Mouse (Mus musculus) forebrain, postnatal 0 days (tissue): ENCODE results near the gene Sema4b. TPM values are rescaled to one million over a fixed set of nuclear protein-coding genes. Genes with fewer than 3 reads are reported as not detected.

Experiments used
- ATAC-seq: fragments of 200-750 bp; cut with Nextera tagmentation; 2 replicates; pipeline ENCODE4 v1.8.0; 2017; ENCODE audit warnings: mild to moderate bottlenecking, moderate library complexity
- DNase-seq: peaks from one replicate; pipeline ENCODE4 v3.0.0-alpha.2; 2015
- H3K27ac ChIP-seq: fragments of 300-500 bp; sonication (generic); 2 replicates; pipeline ENCODE4 v1.5.1; 2014; ENCODE audit warnings: low read depth, mild to moderate bottlenecking, antibody characterized with exemption, low read length, moderate library complexity, mixed read lengths
- H3K27me3 ChIP-seq: fragments of 300-500 bp; sonication (generic); 2 replicates; pipeline ENCODE4 v1.6.1; 2014; ENCODE audit warnings: mild to moderate bottlenecking, low read length, mixed read lengths; ENCODE audit not compliant: insufficient read depth
- H3K36me3 ChIP-seq: fragments of 300-500 bp; sonication (generic); 2 replicates; pipeline ENCODE4 v1.6.1; 2014; ENCODE audit warnings: mild to moderate bottlenecking, moderate library complexity; ENCODE audit not compliant: insufficient read depth
- H3K4me1 ChIP-seq: fragments of 300-500 bp; sonication (generic); 2 replicates; pipeline ENCODE4 v1.6.1; 2014; ENCODE audit warnings: antibody characterized with exemption; ENCODE audit not compliant: insufficient read depth
- H3K4me2 ChIP-seq: fragments of 300-500 bp; sonication (generic); 2 replicates; pipeline ENCODE4 v1.6.1; 2014; ENCODE audit warnings: low read depth, mild to moderate bottlenecking, moderate library complexity
- H3K4me3 ChIP-seq: fragments of 300-500 bp; sonication (generic); 2 replicates; pipeline ENCODE4 v1.5.1; 2014; ENCODE audit warnings: low read depth, low read length, mixed read lengths
- H3K9ac ChIP-seq: fragments of 300-500 bp; sonication (generic); 2 replicates; pipeline ENCODE4 v1.6.1; 2014; ENCODE audit warnings: mild to moderate bottlenecking
- H3K9me3 ChIP-seq: fragments of 300-500 bp; sonication (generic); 2 replicates; pipeline ENCODE4 v1.6.1; 2016; ENCODE audit warnings: low read length
- CTCF ChIP-seq: sonication (generic); IDR thresholded peaks from 2 replicates; pipeline ENCODE4 v1.5.1; 2016; ENCODE audit warnings: antibody characterized with exemption, control low read depth, low read depth
- WGBS: fragments of 180-500 bp; shearing (Covaris S2); extraction: QIAGEN DNeasy Blood & Tissue Kit; methylation state at CpG from one replicate; pipeline ENCODE4 v1.1.7; 2014; 5-methylcytosine and 5-hydroxymethylcytosine counted together
- polyA plus RNA-seq: library from polyadenylated mRNA; unstranded; fragments of >200 nt; fragmentation: Nextera tagmentation; extraction: Ambion mirVana; gene quantifications from 2 replicates; pipeline ENCODE4 v1.2.1, GENCODE M21; 2015
- total RNA-seq: library from RNA; depleted of rRNA; stranded (reverse); fragments of >200 nt; gene quantifications from 2 replicates; pipeline ENCODE4 v1.2.3, GENCODE M21; 2014; rRNA removed

Sema4b gene
- total RNA-seq (24.5 and 35.6 TPM in 2 replicates), polyA plus RNA-seq (17.0 and 22.4 TPM in 2 replicates)

DNA sequence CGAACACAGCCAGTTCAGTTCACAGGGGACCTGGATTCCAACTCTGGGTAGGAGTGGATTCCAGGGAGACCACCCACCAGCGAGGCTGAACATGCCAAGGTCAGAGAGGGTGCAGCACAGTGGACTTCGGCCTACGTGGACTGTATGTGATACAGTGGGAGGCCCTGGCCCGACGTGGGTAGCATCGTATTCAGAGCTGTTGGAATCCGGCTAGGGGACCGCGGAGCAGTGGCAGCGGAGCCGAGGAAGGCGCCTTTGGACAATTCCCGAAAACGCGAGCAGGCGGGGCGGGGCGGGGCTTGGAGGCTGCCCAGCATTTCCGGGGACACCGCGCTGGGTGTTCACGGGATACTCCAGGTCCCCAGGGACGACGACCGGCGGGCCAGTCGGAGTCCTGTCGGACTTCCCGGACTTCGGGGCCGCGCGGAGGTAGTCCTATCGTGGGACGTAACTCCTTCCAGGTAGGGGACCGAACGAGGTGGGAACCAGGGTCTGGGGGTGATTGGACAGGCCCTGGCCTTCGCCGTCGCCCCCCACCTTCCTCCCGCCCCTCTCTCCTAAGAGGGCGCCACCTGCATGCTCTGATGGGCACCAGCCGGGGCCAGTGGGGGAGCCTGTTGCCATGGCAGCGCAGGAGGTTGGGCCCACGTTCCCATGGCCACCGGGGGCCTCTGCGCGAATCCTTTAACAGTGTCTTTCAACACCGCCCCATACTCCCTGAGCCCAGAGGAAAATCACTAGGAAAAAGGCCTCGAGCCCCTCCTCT, at the start of gene Sema4b:
Sema4b (plus strand) TSS at position 311 of the 766 bp plus-strand sequence.
- peak; percentile 54 for TF ChIP-seq CTCF
- under 1% methylated on average over 45 of the region's 51 CpGs for WGBS
- peak within 1 kb of the TSS; percentile 85 for H3K9ac ChIP-seq
- H3K9me3 ChIP-seq, result no peaks in the 10 kb centered on the region
- peaks cover 23% of the 10 kb centered on the region for H3K4me1 ChIP-seq
- peak; percentile 98 for ATAC-seq
- no peaks in the 10 kb centered on the region for H3K36me3 ChIP-seq
- H3K27ac ChIP-seq, result peak within 1 kb of the TSS; percentile 77
- peak within 1 kb of the TSS; percentile 70 for H3K4me2 ChIP-seq
- peak within 1 kb of the TSS; percentile 50 for H3K4me3 ChIP-seq
- no peaks in the 10 kb centered on the region for H3K27me3 ChIP-seq
- peak; percentile 96 for DNase-seq

DNA sequence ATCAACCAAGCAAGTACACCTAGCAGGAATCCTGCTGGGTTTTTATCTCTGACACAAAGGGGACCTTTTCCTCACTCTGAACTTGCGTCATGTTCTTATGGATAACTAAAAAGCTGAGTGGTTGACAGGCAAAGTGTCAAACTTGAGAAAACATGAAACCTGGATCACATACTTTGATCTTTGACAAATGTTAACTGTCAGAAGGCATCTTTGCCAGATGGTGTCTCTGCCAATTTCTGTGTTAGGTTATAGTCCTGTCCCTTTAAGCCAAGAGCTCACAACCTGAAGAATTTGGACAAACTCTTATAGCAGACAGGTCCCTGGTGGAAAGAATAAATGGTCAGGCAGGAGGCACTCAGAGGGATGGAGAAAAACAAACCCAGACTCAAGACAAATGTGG, 48.3 kb upstream of the Sema4b start:
- H3K4me1 ChIP-seq, result 0 out of 2 replicates have a peak, but pooled peaks cover 3% of the 10 kb centered on the region
- TF ChIP-seq CTCF, result no peak
- ATAC-seq, result no peak
- no peaks in the 10 kb centered on the region for H3K36me3 ChIP-seq
- 0 out of 2 replicates have a peak, but pooled peaks cover 8% of the 10 kb centered on the region for H3K9me3 ChIP-seq
- H3K9ac ChIP-seq, result no peak overlapping the region
- no peak overlapping the region for H3K27ac ChIP-seq
- DNase-seq, result no peak
- H3K27me3 ChIP-seq, result no peaks in the 10 kb centered on the region
- H3K4me3 ChIP-seq, result no peak overlapping the region
- H3K4me2 ChIP-seq, result no peak overlapping the region
- WGBS, result 50% methylated on average over 1 of the region's 1 CpGs

DNA sequence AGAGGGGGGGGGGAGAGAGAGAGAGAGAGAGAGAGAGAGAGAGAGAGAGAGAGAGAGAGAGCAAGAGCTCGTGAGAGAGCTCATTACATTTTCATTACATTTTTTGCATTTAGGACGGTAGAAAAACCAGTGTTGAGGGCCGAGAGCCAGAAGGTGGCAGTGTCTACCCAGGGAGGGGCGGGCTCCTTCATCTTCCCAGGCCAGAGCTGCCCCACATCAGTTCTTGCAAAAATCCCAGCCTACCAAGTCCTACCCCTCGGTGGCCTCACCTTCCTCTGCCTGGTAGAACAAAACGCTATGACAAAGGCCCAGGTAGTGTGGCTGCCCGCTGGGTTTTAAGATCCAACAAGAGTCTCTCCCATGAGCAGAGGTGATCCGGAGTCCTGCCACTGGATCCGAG, 45.8 kb upstream of the Sema4b start:
- Histone ChIP-seq H3K9ac (no peak overlapping the region), H3K27me3 (no peaks in the 10 kb centered on the region), H3K27ac (no peak overlapping the region), H3K36me3 (no peaks in the 10 kb centered on the region), H3K4me2 (no peak overlapping the region), H3K4me3 (no peak overlapping the region), H3K9me3 (0 out of 2 replicates have a peak, but pooled peaks cover 8% of the 10 kb centered on the region), H3K4me1 (0 out of 2 replicates have a peak, but pooled peaks cover 3% of the 10 kb centered on the region)
- 13% methylated on average over 9 of the region's 9 CpGs for WGBS
- DNase-seq (peak; percentile 77), ATAC-seq (peak; percentile 70)
- TF ChIP-seq CTCF, result peak; percentile 84

DNA sequence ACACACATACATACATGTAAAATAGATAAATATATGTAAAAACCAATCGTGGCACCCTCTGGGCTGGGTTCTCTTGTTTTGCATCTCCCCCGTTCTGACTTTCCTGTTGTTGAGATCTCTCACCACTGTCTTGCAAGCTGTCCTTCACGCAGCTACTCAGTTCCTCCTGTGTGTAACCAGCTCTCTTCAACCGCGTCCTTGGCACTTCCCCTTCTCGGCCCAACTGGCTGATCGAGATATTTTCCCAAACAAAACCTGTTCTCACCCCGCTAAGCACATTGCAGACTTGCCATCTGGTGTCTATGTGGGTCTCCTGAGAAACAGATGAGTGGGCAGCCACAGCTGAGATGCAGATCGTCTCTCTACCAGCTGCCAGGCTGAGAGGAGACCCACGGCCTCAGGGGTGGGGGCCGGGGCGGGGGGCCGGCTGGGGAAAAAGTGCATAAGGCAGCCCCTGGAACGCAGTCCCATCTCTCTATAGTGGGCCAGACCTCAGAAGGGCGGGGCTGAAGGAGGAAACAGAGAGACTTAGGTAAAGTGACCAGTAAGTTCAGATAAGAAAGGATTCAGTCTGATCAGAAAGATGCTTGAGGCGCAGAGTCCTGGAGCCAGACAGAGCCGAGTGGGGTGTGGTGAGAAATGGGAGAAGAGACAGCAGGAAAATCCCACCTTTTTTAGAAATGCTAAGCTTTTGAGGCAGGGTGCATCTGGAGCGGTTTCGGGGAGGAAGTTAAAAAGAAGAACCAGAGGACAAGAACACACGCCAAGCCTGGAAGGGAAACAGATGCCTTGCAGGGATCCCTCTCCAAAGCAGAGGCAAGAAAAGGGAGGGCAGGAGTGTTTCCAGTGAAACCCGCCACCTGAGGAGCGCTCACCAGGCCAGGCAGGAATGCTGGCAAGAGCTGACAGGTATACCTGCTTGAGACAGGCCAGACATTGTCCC, 43.0 kb upstream of the Sema4b start:
- Histone ChIP-seq H3K4me2 (no peak overlapping the region), H3K36me3 (no peaks in the 10 kb centered on the region), H3K4me1 (0 out of 2 replicates have a peak, but pooled peaks cover 3% of the 10 kb centered on the region), H3K4me3 (no peak overlapping the region), H3K9ac (no peak overlapping the region), H3K27me3 (no peaks in the 10 kb centered on the region), H3K27ac (peak overlapping the region; percentile 54; the same call in 1 of the 2 replicates), H3K9me3 (no peaks in the 10 kb centered on the region)
- peak; percentile 77 for DNase-seq
- 28% methylated on average over 22 of the region's 22 CpGs for WGBS
- TF ChIP-seq CTCF, result no peak
- ATAC-seq, result peak; percentile 80

DNA sequence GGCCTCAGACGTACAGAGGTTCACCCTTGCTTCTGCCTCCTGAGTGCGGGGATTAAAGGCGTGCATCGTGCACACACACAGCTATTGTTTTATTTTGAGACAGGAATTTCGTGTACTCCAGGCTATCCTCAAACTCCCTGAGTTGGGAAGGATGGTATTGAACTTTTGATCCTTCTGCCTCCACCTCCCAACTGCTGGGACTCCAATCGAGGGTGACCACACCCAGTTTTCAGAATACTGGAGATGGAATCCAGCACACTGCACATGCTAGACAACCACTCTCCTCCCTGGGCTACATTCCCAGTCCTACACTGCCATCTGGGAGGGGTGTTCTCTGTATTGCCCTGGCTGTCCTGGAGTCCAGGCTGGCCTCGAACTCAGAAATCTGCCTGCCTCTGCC, 41.9 kb upstream of the Sema4b start:
- Histone ChIP-seq H3K27me3 (no peaks in the 10 kb centered on the region), H3K27ac (no peak overlapping the region), H3K4me1 (0 out of 2 replicates have a peak, but pooled peaks cover 3% of the 10 kb centered on the region), H3K4me2 (no peak overlapping the region), H3K4me3 (no peak overlapping the region), H3K9ac (no peak overlapping the region), H3K36me3 (no peaks in the 10 kb centered on the region), H3K9me3 (no peaks in the 10 kb centered on the region)
- ATAC-seq (no peak), DNase-seq (no peak)
- 93% methylated on average over 7 of the region's 7 CpGs for WGBS
- no peak for TF ChIP-seq CTCF

DNA sequence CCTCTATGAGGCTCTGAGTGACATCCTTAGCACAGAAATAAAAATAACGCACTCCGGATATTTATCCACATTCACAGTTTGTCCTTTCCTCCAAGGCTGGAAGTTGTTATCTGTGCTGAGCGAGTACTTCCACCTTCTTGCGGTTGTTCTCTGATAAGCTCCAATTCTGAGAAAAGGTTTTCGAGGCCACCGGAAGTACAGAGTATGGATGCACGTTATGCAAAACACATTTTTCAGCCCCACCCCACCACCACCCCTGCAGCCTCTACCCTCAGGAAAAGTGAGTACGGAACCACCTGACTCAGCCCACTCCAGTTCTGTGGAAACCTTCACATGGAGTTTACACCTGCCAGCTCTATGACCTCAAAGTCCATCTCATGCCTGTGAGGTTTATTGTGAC, 40.6 kb upstream of the Sema4b start:
- Histone ChIP-seq H3K4me3 (no peak overlapping the region), H3K27me3 (no peaks in the 10 kb centered on the region), H3K4me2 (no peak overlapping the region), H3K4me1 (0 out of 2 replicates have a peak, but pooled peaks cover under 1% of the 10 kb centered on the region), H3K9ac (no peak overlapping the region), H3K9me3 (no peaks in the 10 kb centered on the region), H3K36me3 (no peaks in the 10 kb centered on the region), H3K27ac (no peak overlapping the region)
- 88% methylated on average over 8 of the region's 8 CpGs for WGBS
- ATAC-seq (no peak), DNase-seq (no peak)
- TF ChIP-seq CTCF, result no peak
